Mouse (Mus musculus): ENCODE measurements around the gene Cgref1. TPM values are rescaled to one million over a fixed set of nuclear protein-coding genes. Genes with fewer than 3 reads are reported as not detected.

Gene Cgref1
- polyA plus RNA-seq, 1 experiment = 3.1 TPM

DNA sequence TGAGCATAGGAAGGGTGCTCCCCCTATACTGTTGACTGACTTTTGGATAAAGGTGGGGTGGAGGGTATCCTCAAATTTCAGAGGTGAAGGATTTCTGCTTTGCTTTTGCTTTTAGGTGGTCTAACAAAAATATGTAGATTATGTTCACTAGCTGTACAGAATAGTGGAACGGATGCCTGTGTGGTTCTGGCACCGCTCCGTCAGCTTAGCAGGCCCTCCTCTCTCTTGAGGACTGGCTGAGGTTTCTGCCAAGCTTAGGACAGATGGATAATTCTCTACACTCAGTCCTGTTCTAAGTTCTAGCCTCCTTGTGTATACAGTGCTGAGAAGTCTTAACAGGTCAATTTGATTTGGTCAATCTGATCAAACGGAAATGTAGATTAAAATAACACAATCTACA is 5.1 kb upstream of the Cgref1 start:
- DNase-seq (ENCODE audit: low read depth) = no peak

DNA sequence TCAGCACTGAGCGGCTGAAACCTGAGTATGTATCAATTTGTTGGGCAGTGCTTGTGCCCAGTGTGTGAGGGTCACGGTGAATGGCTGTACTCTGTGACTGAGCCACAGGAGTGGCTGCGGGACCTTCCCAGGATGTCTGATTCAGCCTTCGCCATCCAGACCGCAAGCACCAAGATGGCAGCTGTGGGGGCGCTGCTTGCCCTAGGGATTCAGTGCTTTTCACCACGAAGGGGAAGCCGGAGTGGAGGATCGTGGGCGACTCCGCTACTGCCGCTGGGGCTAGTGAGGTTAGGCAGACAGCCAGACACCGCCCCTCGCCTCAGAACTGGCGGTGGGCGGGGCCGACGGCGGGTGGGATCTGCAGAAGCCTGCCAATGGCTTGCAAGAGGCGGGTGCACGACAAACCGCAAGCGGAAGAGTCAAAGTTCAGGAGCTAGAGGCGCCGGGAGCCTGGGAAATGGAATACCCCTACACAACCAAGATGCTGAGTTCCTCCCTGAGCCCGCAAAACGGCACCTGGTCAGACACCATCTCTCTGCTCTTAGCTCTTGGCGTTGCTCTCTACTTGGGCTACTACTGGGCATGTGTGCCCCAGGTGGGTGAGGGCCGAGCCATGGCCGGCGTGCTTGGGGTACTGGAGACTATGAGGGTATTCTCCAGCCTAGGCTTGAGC is 4.4 kb upstream of the Cgref1 start:
- DNase-seq (ENCODE audit: low read depth) = no peak

DNA sequence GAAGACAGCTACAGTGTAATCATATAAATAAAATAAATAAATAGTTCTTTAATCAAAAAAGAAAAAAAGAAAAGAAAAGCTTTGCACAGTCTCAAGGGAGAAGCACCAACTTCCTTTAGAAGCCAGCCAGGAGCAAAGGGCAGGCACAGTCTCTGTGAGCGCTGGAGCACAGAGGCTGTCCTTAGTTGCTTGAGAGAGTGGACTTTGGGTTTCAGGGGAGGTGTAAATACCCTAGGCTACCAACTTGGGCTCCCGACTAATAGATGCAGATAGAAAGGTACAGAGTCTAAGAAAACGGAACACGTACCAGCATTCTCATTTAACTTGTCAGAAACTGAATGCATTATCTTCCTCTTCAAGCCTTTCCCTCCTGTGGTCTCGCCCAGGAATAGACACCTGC is 3.2 kb upstream of the Cgref1 start:
- no peak for DNase-seq (ENCODE audit: low read depth)

DNA sequence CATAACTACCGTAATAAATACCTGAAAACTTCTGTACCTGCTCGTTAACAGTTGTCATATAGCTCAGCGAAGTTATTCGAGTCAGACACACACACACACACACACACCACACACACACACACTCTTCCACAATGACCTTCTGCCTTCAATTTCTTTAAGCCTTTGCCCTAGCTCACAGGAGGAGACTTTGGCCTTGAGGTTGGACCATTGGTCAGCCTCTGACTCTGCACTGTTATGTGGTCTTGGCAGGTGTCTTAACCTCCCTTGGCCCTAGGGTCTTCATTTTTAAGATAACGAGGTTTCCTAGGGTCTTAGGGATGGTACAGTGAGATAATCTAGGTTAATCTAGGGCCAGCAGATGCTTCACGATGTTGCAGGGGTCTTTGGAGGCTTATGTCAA is 1.0 kb downstream of the Cgref1 start:
- DNase-seq (ENCODE audit: low read depth) = no peak

DNA sequence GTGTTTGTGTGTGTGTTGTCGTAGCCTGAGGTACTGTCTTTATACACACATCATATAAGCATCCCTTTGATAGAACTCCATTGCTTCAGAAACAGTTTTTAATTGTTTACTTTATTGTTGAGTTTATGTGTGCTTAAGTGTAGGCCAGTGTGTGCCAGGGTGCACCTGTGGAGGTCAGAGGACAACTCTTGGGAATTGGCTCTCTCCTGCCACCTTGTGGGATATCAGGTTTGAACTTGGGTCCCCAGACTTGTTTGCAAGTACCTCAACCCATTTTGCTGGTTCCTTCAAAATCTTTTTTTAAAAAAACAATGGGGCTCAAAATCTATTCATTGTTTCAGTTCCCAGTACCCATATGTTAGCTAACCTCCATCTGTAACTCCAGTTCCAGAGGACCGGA is 2.4 kb downstream of the Cgref1 start:
- no peak for DNase-seq (ENCODE audit: low read depth)

DNA sequence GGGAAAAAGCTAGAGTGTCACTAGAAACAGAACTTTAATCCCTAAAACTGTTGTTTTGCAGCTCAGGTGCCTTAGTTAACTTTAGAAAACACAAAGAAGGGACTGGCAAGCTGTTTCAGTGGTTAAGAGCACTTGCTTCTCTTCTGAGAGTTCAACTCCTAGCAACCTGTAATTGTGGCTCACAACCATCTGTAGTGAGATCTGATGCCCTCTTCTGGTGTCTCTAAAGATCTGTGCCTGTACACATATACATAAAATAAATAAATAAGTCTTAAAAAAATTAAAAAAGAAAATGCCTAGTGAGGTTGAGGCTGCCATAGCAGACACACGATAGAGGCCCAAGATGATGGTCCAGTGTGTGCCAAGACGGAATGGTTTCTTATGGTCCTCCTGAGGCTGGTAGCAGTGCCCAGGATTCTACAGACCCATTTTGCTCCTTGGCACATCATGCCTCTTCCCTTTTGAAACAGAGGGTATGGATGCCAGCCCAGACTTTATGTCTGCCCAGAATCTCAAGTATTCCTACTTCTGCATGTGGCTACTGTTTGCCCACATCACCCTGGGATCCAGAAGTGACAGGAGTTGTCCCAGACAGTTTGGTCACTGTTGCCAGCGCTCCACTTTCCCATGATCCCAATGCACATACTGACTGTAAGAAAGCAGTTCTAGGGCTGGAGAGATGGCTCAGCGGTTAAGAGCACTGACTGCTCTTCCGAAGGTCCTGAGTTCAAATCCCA is 10.5 kb downstream of the Cgref1 start:
- no peak for DNase-seq (ENCODE audit: low read depth)

DNA sequence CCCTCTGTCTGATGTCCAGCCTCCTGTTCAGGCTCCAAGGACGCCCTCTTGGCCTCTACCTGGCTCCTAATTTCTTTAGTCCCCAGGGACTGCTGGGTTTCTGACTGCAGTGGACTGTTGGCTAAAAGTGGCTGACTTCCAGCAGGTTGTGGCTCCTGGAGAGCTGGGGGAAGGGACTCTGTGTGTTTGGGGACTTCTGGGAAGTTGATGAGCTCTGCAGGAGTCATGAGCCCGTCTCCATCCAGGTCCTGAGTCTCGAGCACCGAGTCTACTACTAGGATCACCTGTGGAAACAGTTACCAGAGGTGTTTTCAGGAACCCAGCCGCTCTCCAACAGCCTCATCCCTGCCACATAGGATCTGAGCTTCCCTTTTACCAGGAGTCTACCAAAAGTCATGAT is 11.7 kb downstream of the Cgref1 start:
- no peak for DNase-seq (ENCODE audit: low read depth)

DNA sequence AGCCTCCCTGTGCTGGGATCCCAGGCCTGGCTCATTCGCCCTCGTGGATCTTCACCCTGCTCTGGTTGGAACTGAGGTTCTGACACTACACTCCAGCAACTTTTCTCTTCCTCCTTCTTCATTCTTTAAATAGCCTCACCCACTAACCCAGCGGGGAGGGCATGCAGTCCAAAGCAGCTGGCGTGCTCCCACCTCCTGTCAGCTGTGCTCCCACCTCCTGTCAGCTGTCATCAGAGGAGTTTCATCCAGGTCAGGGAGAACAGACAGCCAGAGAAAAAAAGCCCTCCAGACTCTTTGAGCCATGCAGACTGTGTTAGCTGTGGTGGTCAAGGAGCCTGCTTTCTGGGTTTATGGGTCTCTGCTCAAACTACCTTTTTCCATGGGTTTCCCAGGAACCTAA is 14.0 kb downstream of the Cgref1 start:
- no peak for DNase-seq (ENCODE audit: low read depth)

DNA sequence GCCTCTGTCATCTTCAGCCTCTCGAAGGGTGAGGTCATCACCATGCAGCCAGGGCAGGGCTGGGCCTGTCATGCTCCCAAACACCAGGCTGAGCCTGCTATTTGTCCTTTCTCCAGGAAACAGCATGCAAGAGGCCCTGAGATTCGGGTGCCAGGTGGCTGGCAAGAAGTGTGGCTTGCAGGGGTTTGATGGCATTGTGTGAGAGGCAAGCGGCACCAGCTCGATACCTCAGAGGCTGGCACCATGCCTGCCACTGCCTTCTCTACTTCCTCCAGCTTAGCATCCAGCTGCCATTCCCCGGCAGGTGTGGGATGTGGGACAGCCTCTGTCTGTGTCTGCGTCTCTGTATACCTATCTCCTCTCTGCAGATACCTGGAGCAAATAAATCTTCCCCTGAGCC is 14.5 kb downstream of the Cgref1 start:
- no peak for DNase-seq (ENCODE audit: low read depth)

DNA sequence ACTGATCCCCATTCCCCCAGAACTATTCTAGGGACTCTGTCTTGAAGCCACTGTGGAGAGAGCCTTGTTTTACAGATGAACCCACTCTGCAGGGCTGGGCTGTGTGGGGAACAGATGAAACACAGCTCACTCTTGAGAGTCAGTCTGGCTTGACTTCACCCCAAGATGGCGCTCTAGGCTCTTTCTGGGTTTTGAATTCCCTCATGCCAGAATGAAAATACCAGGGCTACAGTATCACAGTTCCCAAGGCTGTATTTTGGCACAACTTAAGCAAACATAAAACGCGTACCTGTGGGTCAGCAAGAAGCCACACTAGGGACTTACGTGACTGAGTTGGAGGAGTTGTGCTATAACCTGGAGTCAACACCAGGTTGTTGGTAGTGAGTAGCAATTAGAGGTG is 15.3 kb downstream of the Cgref1 start:
- no peak for DNase-seq (ENCODE audit: low read depth)

DNA sequence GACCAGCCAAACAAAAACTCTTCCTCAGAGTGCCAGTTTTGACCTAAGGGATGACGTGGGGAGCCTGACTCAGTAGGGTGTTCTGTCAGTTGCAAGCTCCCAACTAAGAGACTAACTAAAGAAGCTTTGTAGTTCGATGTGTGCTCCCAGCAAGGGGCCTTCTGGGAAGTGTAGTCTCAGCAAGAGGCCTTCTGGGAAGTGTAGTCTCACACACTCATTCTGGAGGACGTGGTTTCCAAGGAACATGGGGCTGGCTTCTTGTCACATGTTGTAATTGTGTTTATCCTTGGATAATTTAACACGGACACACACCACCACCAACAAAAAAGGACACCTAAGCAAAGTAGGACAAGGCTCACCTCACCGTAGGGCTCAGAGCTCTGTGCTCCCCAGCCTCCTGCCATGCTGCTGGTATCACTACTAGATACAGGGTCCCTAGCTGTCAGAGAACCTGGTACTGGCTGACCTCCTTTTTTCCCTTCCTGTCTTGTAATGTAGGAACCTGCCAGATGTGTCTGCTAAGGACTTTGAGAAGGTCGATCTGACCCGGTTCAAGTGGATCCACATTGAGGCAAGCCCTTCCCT is 17.4 kb downstream of the Cgref1 start:
- no peak for DNase-seq (ENCODE audit: low read depth)

DNA sequence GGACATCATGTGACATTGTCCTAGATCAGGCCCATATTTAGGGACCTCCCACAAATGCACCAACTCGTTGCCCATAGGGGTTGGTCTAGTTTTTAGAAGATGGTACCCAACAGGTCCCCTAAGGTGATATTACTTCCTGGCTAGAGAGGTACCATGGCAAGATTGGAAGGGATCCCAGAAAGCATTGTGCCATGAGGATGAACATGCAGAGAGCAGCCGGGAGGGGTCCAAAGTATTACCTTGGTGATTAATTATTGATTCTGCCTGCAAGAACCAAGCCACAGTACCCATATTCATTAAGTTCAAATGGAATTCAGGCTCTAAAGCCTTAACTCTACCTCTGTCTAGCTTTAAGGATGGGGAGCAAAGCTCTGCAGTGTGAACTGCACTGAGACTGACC is 19.3 kb downstream of the Cgref1 start:
- DNase-seq (ENCODE audit: low read depth) = no peak

DNA sequence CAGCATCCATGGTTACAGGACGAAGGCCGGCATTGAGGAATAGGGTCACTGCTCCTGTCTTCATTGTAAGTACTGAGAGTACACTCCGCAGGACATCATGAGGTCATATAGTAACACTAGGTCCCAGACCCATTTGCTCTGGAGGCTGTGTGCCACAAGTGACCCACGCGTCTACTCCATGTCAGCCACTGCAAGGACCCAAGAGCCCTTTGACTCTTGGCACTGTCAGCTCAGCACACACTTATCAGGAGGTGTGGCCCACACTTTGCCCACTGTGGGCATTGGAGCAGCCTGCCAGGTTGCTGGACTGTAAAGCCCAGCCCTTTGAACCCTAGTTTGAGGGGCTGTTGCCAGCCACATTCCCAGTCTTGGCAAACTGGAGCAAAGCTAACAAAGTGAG is 20.2 kb downstream of the Cgref1 start:
- DNase-seq (ENCODE audit: low read depth) = no peak

DNA sequence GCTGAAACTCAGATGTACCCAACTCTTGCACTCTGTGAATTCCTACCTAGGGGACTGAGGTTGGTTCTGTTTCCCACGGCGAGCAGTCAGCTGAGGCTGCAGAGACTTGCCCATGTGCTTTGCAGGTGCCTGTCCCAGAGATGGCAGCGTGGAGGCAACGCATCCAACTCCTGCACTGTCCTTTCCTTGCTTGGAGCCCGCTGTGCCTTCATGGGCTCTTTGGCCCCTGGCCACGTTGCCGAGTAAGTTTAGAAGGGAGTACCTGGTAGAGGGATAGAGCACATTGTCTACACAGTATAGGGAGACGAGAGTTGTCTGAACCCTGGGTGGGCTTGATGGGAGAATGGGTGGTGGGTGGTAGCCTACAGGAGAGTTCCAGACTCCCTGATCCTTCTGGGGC is 20.8 kb downstream of the Cgref1 start:
- no peak for DNase-seq (ENCODE audit: low read depth)

DNA sequence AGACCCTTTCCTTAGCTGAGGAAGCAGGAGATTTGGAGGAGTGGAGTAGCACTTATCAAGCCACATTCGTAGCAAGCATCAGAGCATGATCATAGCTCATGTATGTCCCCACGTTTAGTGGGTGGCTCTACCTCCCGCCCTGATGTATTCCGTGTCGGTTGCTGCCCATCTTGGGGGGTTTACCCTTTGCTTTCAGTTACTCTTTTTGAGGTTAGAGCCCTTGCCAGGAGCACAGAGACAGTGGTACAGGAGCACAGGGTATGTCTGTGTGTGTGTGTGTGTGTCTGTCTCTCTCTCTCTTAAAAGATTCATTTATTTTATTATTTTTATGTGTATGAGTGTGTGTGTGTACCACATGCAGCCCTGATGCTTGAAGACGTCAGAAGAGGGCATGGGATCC is 22.3 kb downstream of the Cgref1 start:
- DNase-seq (ENCODE audit: low read depth) = no peak

DNA sequence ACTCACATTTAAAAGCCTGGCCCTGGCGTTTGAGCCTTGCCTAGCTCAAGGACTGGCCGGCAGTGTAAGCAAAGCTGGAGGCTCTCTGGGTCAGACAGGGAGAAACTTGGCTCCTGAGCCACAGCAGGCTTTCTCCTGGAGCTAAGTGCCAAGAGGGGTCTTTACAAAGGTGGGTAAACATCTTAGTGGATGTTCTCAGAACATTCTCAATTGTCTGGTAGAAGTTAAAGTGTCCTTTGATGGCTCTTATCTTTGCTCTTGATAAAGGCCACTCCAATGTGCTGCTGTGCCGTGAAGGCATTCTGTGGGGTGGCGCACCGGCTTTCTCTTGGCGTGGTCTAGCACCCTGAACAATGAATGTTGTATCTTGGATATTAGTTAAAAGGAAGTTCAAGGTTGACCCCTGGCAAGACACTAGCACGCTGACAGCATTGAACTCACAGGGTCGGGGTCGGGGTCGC is 22.8 kb downstream of the Cgref1 start:
- no peak for DNase-seq (ENCODE audit: low read depth)

DNA sequence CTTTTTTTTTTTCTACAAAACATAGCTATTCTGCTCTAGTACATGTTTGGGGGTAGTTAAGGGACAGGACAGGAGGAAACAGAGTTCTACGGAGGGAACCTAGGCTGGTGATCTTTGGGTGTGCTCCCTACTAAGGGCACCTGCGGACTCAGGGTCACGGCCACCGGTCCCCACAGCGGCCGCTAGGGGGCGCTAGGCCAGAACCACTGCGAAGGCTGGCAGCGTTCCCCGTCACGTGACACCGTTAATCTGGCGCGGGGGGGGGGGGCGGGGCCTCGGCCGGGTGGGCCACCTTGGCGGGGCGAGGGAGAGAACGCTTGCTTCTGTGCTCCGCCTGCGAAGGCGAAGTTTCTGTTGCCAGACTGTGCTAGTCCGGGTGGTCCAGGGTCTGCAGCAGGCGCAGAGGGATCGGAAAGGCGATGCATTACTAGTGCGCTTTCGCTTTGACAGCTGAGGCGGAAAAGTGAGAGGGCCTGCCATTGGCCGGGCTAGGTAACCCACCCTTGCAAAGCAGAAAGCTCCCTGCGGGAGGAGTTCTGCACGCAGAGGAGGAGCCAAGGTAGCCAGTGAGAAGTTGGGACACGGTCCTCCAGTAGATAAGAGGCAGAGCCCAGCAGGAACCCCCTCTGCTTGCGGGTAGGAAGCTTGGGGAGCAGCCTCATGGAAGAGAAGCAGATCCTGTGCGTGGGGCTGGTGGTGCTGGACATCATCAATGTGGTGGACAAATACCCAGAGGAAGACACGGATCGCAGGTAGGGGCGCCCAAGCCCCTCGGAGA is 23.9 kb downstream of the Cgref1 start, which contains the start of gene Khk:
Khk (plus strand) TSS at position 176 of the 778 bp plus-strand sequence.
- DNase-seq (ENCODE audit: low read depth) = no peak

DNA sequence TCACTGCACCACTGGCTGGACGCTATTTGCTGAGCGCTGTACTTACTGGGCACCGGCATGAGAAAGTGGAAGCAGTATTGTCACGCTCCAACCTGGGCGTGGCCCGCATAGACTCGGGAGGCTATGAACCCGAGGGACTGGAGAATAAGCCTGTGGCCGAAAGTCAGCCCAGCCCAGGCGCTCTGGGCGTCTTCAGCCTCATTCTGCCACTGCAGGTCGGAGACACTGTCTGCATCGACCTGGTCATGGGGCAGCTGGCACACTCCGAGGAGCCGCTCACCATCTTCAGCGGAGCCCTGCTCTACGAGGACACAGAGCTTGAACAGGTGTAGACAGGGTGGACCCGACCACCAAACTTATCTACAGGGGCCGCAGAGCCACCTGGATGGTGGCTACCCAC is 24.8 kb downstream of the Cgref1 start:
- no peak for DNase-seq (ENCODE audit: low read depth)

DNA sequence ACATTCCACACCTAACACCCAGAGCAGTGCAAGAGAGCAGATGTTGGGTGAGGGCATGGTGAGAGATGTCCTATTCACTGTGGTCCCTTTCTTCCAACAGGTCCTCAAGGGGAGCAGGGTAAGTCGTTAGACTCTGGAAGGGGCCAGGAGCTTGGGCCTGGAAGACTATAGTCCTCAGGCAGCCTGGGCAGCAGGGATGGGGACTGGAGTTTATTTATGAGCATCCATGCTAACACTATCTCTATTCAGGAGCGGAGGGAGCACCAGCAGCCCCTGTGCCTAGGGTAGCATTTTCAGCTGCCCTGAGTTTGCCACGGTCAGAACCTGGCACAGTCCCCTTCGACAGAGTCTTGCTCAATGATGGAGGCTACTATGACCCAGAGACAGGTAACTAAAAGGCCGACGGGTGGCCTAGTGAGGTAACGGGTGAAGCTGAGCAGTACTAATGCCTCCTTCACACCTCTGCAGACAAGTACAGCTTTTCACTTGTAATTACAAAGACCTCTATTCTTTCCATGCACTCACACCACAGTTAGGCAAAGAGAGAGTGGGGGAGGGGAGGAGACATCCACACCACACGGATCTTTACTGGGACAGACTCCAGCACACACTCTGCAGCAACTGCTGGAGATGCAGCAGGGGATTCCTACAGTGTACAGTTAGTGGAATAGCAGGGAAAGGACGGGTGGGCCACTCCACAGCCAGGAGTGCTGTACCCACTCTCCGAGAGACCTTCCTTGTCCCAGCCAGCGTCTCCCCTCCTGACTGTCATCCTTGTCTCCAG is 25.4 kb downstream of the Cgref1 start:
- no peak for DNase-seq (ENCODE audit: low read depth)

DNA sequence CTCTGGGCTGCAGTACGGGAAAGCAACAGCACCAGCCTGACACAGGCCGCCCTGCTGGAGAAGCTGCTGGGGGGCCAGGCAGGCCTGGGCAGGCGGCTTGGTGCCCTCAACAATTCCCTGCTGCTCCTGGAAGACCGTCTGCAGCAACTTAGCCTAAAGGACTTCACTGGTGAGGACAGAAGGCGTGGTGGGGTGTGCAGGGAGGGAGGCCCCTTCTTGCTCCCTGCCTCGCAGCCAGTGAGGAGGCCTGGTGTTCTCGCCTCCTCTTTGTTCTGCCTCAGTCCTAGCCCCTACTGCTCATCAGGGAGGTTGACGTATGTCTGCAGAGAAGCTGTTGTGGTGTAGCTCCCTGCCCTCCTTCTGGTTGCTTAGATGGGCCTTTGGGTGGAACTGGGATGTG is 26.7 kb downstream of the Cgref1 start:
- DNase-seq (ENCODE audit: low read depth) = no peak

DNA sequence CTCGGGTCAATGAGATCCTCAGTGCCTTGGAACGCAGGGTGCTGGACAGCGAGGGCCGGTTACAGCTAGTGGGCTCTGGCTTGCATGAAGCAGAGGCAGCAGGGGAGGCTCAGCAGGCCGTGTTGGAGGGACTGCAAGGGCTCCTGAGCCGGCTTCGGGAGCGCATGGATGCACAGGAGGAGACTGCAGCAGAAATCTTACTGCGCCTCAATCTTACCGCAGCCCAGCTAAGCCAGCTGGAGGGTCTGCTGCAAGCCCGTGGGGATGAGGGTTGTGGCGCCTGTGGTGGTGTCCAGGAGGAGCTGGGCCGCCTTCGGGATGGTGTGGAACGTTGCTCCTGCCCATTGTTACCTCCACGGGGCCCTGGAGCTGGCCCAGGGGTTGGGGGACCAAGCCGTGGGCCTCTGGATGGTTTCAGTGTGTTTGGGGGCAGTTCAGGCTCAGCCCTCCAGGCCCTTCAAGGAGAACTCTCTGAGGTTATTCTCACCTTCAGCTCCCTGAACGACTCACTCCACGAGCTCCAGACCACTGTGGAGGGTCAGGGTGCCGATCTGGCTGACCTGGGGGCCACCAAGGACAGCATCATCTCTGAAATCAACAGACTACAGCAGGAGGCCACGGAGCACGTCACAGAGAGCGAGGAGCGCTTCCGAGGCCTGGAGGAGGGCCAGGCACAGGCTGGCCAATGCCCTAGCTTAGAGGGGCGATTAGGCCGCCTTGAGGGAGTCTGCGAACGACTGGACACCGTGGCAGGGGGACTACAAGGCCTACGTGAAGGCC is 27.3 kb downstream of the Cgref1 start:
- no peak for DNase-seq (ENCODE audit: low read depth)
